Mouse (Mus musculus) lung, postnatal 10 days (tissue): ENCODE data around the gene Lgals4.

Experiments
- DNase-seq: peaks from one replicate; pipeline ENCODE4 v3.0.0; 2021

The Lgals4 gene

DNA sequence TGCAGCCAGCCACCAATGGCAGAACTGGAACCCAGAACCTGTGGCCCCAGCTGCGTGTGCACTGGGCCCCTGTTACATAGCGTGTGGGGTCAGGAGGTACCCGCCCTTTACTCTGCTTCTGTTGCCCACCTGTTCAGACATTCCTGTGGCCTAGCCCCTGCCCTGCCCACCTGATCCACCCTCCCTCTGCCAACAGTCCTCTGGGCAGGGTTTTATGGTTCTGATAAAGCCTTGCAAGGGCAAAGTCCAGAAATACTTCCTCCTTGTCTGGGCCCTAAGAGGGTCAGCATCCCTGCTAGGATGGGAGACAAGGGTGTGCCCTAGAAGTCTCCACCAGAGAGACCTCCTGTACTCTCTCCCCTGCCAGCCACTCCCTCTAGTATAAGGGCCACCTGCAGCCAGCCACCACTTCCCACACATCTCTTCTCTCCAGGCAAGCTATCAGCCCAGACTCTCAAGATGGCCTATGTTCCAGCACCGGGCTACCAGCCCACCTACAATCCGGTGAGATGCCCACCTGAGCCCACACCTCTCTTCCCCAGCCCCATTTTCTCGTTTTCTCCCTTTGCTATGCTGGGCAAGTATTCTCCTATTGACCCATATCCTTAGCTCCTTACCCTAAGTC is at the start of gene Lgals4:
TSS of gene Lgals4 (plus strand) at position 132 of the 625 bp plus-strand sequence.
- no peak for DNase-seq

DNA sequence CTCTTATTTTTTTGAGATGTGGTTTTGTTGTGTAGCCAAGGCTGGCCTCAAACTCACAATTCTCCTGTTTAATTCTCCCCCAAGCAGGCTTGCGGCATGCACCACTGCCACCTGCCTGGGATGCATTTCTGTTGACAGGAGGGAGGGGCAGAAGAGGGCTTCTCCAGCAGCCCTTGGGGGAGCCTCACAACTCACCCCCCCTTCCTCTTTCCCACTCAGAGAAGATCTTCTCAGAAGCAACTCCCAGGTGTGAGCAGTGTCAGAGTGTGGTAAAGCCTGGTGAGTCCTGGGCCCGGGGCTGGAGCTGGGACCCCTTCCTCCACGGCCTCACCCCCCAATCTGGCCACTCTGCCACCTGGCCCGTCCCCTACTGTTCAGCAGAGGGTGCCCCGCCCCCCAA is 48.5 kb upstream of the Lgals4 start:
- DNase-seq: no peak

DNA sequence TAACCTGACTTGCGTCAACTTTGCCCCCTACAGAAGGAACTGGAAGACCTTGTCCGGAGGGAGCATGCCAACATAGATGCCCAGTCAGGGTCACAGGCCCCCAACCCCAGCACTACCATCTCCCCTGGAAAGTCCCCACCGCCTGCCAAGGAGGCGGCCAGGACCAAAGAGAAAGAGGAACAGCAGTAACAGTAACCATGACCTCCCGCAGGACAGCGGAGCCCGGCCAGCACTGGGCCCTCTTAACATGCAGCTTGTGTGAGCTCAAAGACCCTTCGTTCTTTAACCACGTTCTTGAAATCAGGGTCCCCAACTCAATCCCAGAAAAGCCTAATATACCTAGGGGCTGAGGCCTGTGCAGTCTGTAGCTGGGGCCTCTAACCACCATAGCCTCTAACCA is 45.8 kb upstream of the Lgals4 start:
- DNase-seq: no peak

DNA sequence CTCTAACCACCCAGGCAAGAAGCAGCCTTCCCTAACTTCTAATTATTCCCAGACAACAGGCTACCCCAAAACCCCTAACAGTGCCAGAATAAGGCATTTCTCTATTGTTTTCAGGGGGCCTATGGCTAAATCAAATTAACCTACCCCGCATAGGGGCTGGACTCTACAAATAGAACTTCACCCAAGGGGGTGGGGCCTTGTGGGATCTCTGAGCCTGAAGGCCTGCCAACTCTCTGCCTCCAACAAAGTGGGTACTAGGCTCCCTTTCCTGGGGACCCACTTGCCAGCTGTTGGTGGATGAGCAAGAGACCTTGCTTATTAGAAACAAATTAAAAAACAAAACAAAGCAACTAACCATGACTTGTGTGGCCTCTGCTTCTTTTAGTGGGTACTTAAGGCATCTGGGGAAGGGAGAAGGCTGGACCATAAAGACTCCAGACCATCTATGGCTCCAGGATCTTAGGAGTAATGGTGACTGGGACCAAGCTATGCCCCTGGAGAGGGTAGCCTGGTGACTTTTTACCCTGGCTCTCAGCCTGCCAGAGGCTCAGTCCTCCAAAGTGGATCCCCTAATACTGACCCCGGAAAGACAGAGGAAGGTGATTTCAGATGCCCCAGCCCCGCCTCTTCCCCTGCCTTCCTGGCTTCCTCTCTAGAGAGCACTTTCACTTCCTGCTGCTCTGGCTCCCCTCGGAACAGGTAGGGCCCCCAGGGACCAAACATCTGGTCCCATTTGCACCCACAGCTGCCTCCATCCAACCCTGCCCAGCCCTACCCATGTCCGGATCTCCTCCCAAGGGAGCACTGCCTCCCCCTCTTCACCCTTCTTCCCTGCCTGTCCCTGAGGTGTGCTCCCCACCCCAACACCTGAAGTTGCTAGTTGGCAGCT is 45.1 kb upstream of the Lgals4 start, which contains the start of gene Rinl:
TSS of gene Rinl (plus strand) at position 663 of the 889 bp plus-strand sequence.
- DNase-seq: no peak

GRCm38 (mm10) chr7:28789235-28789634 is 44.4 kb upstream of the Lgals4 start:
- DNase-seq: no peak

- peak; percentile 40 for DNase-seq
Measured at GRCm38 (mm10) chr7:28790066-28790806, 43.4 kb upstream of the Lgals4 start.

GRCm38 (mm10) chr7:28791706-28792105 is 41.9 kb upstream of the Lgals4 start:
- no peak for DNase-seq

GRCm38 (mm10) chr7:28792391-28793185 is 41.1 kb upstream of the Lgals4 start:
- no peak for DNase-seq

DNA sequence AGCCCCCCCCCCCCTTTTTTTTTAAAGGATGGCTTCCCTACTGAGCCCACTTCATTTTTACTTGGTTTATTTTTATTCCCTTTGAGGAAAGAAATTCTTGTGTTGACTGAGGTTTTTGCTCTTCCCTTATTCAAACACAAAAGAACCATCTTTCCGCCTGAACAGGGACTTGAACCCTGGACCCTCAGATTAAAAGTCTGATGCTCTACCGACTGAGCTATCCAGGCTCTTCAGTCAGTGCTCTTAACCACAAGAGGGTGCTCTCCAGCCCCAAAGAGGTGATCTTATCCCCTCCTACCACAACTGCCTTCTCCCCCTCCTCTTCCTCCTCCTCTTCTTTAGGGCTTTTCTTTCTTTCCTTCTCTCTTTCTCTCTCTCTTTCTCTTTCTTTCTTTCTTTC is 39.8 kb upstream of the Lgals4 start:
- DNase-seq: peak; percentile 66

GRCm38 (mm10) chr7:28794496-28794895 is 39.2 kb upstream of the Lgals4 start:
- no peak for DNase-seq

- DNase-seq: peak; percentile 33
Measured at GRCm38 (mm10) chr7:28795832-28796231, 37.8 kb upstream of the Lgals4 start.

DNA sequence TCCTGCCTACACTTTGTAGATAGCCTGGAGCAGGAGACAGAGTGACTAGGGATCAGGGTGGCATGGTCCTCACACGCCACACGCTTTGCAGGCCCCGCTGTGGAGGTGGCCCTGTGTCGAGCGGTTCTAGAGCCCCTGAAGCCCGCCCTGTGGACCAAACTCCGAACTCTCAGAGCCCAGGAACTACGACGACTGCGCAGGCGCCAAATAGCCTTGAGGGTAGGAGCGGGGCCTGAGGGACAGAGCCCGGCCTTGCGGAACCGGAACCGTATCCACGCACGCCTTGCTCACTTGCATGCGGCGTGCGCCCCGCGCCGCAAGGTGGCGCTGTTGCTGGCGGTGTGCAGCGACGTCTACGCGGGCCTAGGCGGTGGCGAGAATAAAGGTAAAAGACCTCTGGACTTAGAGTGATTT is 37.1 kb upstream of the Lgals4 start:
- peak; percentile 90 for DNase-seq

- DNase-seq: no peak
Measured at GRCm38 (mm10) chr7:28799994-28800393, 33.7 kb upstream of the Lgals4 start.

GRCm38 (mm10) chr7:28801451-28801850 is 32.2 kb upstream of the Lgals4 start:
- DNase-seq: no peak

- peak; percentile 87 for DNase-seq
Measured at GRCm38 (mm10) chr7:28801901-28802670, 31.6 kb upstream of the Lgals4 start.

DNA sequence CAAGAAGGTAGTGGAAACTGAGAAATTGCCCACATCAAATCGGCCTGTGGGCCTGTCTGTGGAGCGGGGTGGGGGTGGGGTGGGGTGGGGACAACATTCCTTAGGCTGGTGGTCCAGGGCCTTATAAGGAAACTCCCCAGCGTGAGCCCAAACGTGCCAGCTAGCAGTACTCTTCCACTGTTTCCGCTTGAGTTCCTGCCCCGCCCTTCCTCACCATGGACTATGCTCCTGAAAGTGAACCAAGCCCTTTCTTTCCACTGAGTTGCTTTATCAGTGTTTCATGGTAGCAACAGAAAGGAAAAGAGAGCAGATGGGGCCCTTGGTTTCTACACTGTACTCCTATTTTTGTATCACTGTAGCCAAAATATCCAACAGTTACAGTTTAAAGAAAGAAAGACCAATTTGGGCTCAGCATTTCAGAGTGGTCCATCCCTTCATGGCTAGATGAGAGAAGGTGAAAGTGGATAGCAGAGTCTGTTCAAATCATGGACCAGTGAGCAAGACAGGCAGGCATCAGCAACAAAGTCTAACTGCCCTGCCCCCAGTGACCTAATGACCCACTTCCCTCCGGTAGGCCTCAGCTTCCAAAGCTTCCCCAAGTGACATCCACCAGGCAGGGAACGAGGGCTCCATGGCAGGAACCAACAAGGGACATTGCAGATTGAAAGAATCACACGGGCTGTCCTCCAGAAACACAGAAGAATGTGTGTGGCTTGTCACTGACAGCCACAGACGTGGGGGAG is 30.6 kb upstream of the Lgals4 start:
- DNase-seq: peak; percentile 81

DNA sequence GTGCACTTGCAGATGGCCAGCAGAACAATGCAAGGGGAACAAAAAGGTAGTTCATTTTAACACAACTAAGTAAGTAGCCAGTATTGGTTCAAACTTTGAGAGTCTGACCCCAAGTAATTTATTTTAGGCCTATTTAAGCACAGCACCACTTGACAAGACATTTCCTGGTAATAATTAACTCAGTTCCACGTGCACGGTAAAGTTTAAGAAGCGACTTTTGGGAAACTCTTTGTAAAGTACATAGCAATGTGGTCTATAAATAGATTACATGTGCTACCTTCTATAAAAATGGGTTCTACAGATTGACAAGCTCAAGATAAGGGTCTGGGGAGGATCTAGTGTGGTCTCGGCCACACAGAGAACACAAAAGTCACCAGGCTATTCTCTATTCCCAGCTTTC is 29.9 kb upstream of the Lgals4 start:
- DNase-seq: no peak

DNA sequence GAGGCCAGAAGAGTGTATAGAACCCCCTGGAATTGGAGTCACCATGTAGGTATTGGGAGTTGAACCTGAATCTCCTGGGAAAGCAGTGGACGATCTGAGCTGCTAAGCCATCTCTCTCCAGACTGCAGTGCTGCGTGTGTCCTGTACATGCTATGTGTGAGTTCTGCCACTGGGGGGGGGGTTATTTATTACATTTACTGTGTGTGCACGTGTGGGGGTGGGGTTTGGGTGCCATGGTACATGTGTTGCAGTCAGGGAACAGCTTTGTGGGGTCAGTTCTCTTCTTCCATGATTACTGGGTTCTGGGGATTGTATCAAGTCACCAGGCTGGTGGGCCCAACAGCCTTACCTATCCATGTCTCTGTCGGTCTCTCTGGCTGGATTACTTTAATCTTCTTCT is 26.8 kb upstream of the Lgals4 start:
- peak; percentile 56 for DNase-seq

DNA sequence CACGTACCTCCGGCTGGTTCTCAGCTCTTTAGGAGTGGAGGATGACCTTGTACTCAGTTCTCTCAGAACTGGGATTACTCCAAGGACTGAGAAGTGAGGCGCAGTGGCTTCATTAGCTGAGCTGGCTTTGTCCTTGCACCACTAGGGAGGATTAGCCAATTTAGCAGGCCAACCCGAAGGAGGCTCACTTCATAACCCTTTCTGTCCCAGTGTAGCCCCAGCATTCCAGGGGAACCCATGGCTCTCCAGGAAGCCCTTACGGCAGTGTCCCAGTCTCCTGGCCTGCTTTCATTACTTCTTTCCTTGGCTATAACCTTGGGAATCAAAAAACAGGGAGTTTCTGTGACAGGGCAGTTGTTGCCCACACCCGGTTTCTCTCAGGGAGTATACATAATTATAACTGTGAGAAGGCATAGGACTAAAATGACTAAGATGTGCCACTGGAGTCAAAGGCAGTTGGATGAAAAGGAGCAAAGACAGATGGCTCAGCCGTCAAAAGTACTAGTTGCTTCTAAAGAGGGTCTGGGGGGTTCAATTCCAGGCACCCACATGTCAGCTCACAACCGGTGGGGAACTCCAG is 25.9 kb upstream of the Lgals4 start:
- DNase-seq: peak; percentile 64

DNA sequence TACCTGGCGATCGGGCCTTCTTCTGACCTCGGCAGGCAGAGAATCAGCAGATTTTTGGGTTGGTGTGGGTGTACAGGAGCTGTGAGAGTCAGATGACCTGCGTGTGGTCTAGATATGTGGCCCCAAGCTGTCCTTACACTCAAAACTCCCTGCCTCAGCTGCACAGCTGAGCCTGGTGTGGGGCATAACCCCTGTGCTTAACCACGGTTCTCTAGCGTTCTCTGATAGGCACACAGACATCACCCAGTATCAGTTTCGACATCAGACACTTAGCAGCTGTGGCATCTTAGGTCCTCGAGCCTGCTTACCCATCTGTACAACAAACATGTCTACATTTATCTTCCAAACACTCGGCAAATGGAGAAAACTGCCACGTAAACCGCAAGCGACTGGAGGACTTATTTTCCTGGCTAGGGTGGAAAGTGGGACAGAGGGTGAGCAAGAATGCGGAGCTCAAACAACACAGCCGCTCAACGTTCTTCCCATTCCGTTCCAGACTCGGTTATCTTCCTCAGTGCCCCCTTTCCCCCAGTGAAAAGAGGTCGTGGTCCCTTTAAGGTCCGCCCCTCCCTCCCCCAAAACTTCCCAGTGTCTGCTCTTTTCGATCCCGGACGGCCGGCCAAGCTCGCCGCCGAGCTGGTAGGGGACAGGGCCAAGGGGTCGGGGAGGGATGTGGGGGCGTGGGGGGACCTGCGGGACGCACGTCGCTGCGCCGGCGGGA is 25.3 kb upstream of the Lgals4 start, which contains the start of gene Hnrnpl:
TSS of gene Hnrnpl (plus strand) at position 321 of the 721 bp plus-strand sequence.
- peak; percentile 87 for DNase-seq
